Mouse (Mus musculus): Measurements from ENCODE around the gene Cd302. TPM values are rescaled to one million over a fixed set of nuclear protein-coding genes. Genes with fewer than 3 reads are reported as not detected.

Gene Cd302
- 1 to 10 TPM; 3.4 to 5.7 TPM for polyA plus RNA-seq (2017; shearing (Covaris generic))

DNA sequence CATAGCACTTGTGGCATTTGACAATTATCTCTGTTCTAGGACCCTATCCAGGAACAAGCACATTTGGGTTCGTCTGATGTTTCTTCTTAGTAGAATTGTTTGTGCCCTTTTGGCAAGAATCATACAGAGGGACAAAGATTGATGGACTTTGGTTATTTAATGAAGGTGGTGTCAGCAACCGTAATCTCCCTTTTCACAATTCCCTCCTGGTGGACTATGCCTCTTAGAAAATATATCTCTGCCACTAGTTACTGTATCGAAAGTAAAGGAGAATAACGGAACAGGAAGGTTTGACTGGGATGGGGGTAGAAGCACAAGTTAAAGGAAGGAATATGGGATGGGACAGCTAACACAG lies at the start of gene Cd302:
Gene Cd302, minus strand, starts transcription at position 22 of the 355 bp plus-strand sequence.
- no peak for ATAC-seq

DNA sequence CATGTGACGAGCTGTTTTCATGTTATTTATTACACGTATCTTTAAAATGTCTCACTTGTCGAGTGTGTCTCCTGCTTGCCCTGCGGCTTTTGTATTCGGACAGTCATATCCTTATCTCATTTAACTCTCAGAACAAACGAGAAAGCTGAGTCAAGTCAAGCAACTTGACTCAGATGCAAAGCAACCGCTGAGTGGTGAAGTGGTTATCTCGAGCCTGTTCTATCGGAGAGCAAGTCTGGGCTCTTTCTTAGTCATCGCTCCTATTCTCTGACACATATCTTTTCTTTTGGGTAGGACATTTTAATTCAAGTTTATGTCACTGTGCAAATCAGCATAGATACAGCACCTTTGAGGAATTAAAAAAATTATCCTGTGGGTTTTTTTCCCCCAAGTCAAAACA lies 44.4 kb upstream of the Cd302 start:
- peak; percentile 63 for ATAC-seq

DNA sequence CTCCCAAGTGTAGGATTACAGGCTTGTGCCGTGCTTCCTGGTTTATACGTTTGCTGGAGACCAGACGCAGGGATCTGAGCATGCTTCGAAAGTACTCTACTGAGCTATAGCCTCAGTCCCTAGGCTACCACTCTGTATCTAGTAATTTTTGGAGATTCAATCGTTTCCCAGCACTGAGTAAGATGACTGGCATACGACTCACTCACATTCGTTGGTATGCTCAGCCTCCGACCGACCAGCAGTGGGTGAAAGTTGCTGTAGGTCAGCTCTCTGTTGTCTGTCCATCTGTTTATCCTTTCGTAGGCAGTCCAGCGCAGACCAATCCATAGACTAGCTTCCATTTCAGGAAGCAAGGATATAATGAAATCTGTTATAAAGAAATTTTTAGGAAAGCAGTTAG lies 43.3 kb upstream of the Cd302 start:
- ATAC-seq = no peak

DNA sequence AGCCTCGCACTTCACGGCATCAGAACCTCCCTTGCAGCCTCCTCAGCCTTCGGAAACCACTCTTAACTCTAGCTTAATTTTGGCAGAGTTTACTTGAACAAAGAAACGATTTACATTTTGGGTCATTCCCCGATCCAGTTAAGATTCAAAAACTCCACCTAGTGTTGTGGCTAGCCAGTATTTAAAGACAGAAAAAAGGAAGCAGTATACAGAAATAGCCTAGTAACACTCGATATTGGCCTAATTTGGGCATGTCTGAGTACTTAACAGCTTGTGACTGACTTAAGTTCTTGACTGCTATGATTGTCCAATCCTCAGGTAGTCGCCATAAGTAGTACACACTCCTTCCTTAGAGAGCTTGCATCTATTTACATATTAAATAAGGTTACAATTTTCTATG lies 42.7 kb upstream of the Cd302 start:
- ATAC-seq = no peak

DNA sequence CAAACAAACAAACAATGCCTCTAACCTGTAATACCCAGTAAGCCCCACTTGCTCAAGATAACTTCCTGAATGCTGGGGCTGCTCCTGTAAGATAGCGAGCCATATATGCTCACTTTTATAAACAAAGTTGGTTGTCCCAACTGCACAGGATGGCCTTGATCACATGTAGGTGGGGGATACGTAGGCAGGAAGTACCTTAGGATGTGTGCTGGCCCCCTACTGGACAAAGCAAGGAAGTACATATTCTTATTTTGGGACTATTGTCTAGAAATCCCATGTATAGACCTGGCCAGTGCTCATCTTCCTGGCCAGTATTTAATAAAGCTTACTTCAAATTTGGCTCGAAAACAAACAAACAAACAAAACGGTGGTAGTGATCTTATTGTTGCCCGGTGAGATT lies 39.1 kb upstream of the Cd302 start:
- peak; percentile 92 for ATAC-seq

DNA sequence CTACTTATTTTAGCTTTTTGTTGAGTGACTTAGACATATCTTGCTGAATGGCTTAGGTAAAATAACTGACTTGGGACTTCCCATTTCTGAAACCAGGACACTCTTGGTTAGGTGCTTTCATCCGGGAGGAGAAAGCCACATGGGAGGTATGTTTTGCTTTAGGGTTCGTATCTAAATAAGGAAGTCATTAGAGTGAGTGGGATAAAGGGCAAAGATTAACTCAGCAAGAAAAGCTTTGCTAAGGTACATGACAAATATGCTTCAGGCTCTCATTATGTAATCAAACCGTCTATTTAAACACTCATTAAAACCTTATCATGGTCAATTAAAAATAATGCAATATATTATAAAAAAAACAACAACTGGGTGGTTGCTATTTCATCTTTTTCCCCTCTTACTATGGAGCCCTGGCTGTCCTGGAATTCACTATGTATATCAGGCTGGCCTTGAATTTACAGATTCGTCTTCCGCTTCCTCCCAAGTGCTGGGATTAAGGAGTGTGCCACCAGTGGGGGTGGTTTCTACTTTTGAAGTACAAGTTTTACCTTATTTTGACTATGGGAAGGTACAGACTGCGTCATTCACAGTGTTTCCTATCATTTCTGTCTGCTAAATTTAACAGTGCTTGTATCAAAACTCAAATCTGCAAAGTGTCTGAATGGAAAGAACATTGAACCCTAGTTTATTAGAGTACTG lies 37.9 kb upstream of the Cd302 start:
- ATAC-seq = no peak

DNA sequence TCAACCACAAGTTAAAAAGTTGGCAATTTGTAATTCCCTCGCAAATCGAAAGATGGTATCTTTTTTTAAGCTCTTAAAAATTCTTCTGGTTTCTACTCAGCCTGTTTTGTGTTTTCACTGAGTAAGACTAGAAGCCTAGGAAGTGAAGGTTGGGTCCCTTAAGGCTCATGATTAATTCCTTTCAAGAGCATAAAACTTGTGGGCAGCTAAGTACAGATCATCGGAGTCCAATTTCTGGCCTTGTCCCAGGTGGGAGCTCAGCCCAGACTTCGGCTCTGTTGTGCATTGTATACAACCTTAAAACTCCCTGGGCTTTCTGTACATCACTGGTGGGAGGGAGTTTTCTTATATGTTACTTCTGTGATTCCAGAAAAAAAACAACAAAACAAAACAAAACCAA lies 19.5 kb upstream of the Cd302 start:
- no peak for ATAC-seq

DNA sequence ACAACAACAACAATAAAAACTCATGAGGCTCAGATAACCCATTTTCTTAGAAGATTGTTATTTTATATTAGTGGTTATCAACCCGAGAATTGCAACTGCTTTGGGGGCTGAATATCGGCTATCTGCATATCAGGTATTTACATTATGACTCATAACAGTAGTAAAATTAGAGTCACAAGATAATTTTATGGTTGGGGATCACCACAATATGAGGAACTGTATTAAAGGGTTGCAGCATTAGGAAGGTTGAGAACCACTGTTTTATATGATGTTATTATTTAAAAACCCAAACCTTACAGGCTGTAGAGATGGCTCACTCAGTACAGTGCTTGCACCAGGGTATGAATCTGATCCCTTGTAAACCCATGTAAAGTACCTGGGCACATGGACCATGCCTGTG lies 15.0 kb upstream of the Cd302 start:
- ATAC-seq = peak; percentile 56

DNA sequence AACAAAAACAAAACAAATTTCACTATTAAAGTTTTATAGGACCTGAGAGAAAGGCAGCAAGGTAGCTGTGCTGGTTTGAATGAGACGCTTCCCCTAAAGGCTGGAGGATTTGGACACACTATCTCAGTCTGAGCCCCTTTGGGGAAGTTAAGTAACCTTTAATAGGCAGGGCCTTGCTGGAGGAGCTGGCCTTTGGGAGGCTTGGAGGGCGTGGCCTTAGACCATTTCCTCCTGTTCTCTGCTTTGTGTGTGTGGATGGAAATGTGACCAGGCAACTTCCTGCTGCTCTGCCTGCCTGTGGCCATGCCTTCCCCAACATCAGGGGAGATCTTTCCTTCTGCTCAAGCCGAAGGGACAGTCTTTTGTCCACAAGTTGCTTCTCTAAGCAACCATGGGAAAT lies 14.0 kb upstream of the Cd302 start:
- ATAC-seq = no peak

DNA sequence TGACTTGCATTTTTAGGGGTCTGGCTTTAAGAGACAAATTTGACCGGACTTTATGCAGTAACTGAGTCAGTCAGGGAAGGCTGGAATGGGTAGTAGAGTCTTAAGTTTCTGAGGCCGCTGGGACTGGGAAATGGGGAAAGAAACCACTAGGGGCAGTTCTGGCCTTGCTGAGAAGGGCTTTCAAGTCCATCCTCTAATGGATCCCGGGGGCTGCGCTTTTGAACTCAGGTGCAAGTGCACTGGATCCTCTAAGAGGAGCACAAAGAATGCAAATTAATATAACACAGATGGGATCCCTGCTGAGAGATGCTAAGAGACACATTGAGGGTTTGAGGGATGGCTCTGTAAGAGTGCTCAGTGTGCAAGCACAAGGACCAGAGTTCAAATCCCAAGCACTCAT lies 7.1 kb upstream of the Cd302 start:
- ATAC-seq = no peak

DNA sequence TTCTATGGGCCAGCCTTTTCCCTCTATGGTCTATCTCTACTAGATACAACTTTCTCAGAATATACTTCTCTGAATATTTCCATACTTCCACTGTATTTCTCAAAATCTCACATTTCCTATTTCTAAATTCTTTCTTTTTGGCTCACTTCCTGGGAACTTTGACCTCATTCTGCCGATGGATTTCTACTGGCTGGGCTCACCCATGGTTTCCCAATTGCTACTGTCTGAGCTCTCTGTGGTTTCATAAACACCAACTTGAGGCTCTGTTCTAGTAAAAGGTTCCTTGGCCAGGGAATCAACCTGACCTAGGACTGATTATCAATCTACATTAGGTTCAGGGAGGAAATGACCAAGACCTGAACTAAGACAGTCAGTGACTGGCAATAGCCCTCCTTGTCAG lies 5.2 kb upstream of the Cd302 start:
- no peak for ATAC-seq

DNA sequence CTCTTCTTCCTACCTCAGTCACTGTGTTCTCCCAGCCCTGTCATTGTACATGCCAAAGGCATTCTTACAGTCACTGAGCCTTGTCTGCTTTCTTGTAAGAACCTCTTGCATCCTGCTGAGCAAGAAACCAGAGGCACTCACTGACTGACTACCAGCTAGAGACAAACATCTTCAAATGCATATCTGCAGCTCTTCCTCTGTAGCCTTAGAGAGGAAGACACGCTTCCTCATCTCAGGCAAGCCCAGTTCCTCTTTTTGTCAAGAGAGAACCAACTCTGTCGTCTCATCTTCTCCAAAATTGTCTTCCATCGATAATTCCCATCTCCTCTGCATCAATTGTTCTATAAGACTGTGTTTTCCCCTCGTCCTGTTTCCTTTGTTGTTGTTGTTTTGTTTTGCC lies 4.3 kb upstream of the Cd302 start:
- ATAC-seq = no peak

DNA sequence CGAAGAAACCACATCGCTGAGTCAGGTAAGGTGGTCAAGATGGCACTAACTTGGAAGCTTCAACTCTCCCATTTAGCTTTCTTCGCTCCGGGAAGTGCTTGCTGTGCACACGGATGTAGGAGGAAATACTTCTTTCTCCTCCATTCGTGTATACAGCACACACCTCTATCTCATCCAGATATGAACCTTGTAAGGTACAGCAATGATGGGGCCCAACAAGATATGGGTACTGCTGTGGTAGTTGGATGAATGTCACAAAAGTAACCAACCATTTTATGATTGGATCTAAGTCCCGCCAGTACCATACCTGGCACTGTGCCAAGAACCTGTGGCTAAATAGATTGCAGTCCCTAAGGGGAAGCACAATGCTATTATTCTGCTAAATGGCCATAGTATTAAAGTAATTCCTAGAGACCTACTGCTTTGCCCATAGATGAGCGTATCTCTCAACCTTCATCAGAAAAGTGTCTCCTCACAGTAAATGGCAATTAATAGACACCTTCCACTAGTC lies 874 bp upstream of the Cd302 start:
- ATAC-seq = no peak

DNA sequence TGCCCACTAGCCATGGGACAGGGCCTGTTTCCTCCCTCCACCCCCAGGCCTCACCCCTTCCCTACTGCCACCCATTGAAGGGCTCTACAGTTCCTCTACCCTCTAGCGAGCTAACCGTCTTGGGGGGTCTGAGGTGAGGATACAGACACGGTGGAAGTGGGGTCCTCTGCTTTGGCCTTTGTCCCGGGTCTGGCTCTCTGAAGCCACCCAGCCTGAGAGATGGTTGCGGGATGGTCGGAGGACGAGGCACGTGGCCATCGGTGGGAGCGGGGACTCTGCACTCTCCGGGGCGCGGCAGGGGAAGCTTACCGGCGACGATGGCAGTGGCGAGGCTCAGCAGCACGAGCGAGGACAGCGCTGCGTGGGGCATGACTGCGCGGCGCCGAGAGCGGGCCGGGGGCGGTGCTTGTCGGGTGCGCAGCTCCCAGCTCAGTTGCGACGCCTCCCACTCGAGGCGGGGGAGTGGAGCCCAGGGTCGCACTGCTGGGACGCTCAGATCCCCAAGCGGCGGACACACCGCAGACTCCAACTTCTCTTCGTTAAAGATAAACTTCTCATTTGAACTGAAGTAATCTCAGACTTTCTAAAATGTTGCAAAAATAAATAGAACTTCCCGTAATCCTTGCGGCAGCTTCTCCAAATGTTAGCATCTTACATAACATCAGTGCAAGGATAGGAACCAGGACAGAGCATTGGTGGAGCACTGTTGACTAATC lies 379 bp downstream of the Cd302 start:
- peak; percentile 60 for ATAC-seq

DNA sequence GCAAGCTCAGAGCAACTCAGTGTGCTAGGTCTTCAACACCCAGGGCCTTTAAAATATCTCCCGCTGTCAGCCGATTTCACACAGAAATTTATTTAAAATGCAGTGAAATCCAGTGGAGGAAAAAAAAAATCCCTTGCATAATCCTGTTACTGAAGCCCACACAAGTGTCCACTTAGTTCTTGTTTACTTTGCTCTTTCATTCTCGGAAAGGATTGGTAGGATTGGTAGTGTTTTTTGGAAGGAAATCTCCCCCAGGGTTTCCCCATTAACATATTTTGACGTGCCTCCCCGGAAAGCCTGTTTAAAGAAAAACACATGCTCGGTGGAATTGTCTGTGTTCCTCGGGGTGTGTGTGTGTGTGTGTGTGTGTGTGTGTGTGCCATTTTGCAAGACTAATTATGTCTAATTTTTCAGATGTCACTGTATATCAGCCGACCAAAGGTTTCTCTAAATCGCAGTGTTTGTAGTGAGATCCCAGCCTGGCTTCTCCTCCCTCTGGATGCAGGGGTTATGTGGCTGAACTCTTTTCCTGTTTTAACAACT lies 1.0 kb downstream of the Cd302 start:
- no peak for ATAC-seq

DNA sequence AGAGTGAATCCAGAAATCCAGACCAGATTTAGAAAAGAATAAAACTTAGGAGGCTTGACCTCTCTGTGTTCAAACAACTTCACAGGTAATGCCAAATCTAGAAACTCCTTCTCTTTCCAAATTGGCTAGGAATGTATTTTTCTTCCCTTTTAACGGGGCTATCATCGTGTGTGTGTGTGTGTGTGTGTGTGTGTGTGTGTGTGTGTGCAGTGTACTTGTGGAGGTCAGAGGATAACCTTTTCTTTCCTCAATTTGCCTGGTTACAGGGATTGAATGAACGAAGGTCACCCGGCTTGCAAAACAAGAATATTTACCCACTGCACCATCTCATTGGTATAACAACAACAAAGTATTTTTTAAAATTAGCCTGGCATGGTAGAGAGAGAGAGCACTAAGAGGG lies 1.7 kb downstream of the Cd302 start:
- ATAC-seq = no peak

DNA sequence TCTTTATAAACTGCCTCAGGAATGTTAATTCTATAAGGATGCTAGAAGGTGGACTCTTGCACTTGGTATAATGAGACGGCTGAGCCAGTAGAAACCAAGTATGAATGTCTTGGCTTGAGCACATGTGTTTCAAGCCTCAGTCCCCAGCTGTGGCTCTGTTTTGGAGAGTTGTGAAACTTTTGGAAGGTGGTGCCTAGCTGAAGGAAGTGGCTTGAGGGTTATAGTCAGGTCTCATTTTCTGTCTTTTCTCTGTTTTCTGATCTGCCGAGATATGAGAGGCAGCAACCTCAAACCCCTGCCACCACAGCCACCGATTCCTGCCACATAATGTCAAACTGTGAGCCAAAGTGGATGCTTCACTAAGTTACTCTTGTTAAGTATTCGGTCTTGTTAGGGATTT lies 5.7 kb downstream of the Cd302 start:
- ATAC-seq = no peak

DNA sequence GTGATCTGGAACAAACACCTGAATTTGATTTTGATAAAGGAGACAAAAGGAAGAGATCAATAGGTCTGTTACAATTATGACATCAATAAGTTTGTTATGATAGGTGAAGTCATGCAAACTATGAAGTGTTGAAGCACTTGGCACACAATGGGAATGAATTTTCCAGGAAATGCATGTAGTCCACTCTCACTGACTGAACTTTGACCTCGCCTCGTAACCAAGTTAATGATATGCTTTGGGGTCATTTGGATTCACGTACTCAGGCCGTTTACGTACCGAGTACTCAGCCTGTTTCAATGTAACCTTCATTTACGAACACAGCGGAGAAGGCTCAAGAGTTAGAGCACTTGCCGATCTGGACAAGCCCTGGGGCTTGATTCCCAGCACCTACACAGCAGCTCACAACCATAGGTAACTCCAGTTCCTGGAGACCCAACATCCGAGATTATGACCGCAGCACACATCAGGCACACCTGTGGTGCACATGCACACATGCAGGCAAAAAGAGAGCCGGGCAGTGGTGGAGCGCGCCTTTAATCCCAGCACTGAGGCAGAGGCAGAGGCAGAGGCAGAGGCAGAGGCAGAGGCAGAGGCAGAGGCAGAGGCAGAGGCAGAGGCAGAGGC lies 14.3 kb downstream of the Cd302 start:
- ATAC-seq = no peak

DNA sequence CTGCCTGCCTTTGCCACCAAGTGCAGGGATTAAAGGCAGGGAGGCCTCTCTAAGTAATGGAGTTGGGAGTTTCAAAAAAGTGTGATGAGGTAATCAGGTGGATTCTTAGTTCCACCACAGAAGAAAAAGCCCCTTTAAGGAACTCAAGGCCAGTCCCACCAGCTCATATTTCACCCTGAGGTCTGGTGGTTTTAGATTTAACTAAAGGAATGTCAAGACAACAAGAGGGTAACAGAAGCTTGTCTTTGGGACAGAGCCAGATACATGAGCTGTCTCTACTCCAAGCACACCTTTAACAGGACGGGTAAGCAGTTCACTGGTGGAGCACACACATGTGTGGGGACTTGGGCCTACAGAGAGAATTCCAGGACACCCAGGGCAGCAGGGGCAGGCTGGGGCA lies 16.7 kb downstream of the Cd302 start:
- no peak for ATAC-seq

DNA sequence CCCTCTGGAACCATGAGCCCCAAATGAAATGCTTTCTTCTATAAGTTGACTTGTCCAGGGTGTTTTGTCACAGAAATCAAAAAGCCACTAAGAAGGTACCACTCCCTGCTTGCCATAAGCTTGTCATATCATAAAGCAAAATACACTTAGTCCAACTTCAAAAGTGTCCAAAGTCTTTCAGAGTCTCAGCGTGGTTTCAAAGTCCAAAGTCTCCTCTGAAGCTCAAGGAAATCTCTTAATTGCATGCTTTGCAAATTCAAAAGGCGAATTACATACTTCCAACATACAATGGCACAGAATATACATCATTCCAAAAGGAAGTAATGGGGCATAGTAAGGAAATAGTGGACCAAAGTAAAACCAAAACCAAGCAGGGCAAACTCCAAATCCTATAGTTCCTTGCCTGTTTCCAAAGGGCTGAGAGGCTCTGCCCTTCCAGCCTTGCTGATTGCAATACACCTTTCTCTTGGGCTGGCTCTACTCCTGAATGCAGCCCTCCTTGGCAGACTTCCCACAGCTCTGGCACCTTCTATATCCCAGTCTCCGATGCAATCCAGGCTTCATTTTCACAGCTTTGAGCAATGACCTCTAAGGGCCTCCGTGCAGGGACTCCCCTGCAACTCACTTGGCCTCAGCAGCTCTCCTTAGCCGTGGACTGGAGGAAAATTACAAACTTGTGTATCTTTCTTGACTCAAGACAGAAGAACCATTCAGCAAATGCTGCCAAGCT lies 23.5 kb downstream of the Cd302 start:
- no peak for ATAC-seq

DNA sequence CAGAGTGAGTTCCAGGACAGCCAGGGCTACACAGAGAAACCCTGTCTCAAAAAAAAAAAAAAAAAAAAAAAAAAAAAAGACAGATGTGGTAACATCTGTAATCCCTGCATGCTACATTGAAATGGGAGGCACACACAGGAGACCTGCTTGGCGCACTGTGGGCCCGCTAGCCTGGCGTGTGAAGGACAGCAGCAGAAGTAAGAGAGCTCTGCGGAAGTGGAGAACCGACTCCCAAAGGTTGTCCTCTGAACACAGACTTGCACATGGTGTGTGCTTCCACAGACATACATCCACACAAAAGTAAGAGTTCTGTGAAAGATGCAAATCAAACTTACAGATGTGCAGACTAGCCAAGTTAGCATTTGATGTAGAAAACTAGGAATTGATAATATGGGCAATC lies 25.1 kb downstream of the Cd302 start:
- no peak for ATAC-seq

DNA sequence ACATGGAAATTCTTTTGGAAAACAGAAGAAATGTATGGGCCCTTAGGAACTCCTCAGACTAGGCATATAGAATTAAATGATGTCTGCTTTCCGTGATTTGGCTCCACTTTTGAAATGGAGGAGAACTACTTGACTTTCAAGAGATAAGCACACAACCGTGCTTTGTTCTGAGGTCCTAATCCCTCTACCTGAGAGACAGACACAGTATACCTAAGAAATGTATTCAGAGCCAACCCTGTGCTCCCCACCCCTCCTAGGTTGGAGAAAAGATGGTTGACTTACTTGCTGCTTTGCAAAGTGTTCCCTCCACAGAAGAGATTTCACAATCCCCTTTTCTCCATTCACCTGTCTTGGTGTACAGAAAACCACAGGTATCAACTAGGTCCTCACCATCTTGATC lies 27.5 kb downstream of the Cd302 start:
- ATAC-seq = no peak

DNA sequence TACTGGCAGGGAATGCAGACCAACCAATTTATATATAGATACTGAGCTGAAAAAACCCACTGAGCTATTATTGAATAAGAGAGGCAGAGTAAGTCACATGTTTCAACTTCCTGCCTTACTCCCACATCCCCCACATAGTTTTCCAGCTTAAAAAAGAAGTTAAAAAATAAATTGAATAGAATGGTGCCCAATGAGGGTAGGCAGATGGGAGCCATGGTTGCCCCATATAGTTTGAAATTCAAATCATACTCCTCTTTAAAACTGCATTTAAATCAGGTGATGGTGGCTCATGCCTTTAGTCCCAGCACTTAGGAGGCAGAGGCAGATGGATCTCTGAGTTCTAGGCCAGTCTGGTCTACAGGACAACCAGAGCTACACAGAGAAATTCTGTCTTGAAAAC lies 30.8 kb downstream of the Cd302 start:
- ATAC-seq = no peak

Measured in CD4-positive, CD25-positive, alpha-beta regulatory T cell, adult 4 months (primary cell).